Mouse (Mus musculus): Measurements from ENCODE around the gene Prickle2. TPM values are rescaled to one million over a fixed set of nuclear protein-coding genes. Genes with fewer than 3 reads are reported as not detected.

Gene Prickle2
- polyA plus RNA-seq, 2 experiments = 0.15 to 0.20 TPM

DNA sequence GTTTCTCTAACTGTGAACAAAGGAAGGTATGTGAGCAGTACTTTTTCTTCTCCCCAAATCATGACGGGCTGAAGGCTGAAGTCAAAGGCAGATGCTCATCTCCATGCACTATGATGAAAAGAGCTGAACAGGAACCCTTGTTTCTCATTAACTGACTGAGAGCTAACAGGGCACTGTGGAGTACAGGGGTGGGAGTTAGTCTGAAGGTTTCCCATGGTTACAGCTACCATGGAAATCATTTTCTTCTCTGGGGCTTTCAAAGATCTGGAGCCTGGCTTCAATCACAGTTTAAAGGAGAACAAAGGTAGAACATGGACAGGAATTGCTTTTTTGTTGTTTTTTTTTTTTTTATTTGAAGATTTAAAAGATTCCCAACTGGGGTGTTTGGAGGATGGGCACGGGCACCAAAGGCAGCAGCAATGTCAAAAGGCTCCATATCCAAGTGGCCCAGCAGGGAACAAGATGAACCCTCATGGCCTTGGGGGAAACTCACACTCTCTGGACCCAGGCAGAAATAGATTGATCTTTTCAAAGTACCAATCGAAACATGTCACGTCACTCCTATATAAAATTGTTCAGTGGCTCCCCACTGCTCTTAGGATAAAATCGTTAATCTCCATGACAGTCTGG is 35.3 kb downstream of the Prickle2 start:
- Histone ChIP-seq H3K4me2 (ENCODE audit: low read depth) (no peak overlapping the region), H3K9me3 (ENCODE audit: control insufficient read depth, low read length) (no peaks in the 10 kb centered on the region), H3K27ac (no peak overlapping the region), H3K4me3 (ENCODE audit: insufficient read depth in 1 of 2, low read depth in 2 of 2, low read length in 2 of 2) (no peak overlapping the region), H3K36me3 (replicated peaks; ENCODE audit: control insufficient read depth, insufficient read depth, low read depth) (no peaks in the 10 kb centered on the region), H3K27me3 (ENCODE audit: control insufficient read depth, insufficient read depth, low read length) (no peaks in the 10 kb centered on the region), H3K9ac (replicated peaks) (no peak overlapping the region), H3K4me1 (replicated peaks; ENCODE audit: control insufficient read depth in 2 of 2, insufficient read depth in 2 of 2, low read length in 1 of 2) (no peaks in the 10 kb centered on the region)
- ATAC-seq (ENCODE audit: insufficient read depth) (no peak), DNase-seq (ENCODE audit: low read depth in 3 of 3, low spot score in 3 of 3) (no peak)
- WGBS (ENCODE audit: insufficient replicate concordance) = 65% methylated on average over 5 of the region's 5 CpGs
- TF ChIP-seq EP300 (IDR thresholded peaks at IDR 0.05; ENCODE audit: low read depth) (no peak), CTCF (IDR thresholded peaks at IDR 0.05; ENCODE audit: low read depth) (no peak)

DNA sequence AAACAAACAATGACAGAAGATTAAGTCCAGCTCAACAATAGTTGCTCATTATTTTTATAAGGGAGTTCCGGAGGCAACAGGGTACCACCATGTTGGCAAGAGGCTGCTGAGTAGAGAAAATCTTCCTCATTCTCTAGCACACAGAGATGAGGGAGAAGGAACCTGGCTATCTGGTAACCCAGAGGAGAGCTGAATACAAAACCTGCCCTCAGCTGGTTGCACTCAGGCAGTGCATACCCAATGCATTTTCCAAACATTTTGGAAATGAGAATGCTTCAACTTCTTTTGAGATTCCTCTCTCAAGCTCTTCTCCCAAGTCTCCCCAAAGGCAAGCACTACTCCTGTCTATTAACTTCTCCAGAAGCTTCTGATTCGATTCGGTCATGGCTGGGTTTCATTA is 36.3 kb downstream of the Prickle2 start:
- H3K4me3 ChIP-seq (ENCODE audit: insufficient read depth in 1 of 2, low read depth in 2 of 2, low read length in 2 of 2) = no peak overlapping the region
- WGBS (ENCODE audit: insufficient replicate concordance) = 59% methylated on average over 3 of the region's 3 CpGs
- no peak for TF ChIP-seq EP300 (IDR thresholded peaks at IDR 0.05; ENCODE audit: low read depth)
- TF ChIP-seq CTCF (IDR thresholded peaks at IDR 0.05; ENCODE audit: low read depth) = no peak
- H3K9ac ChIP-seq (replicated peaks) = no peak overlapping the region
- H3K27me3 ChIP-seq (ENCODE audit: control insufficient read depth, insufficient read depth, low read length) = no peaks in the 10 kb centered on the region
- H3K9me3 ChIP-seq (ENCODE audit: control insufficient read depth, low read length) = no peaks in the 10 kb centered on the region
- no peaks in the 10 kb centered on the region for H3K36me3 ChIP-seq (replicated peaks; ENCODE audit: control insufficient read depth, insufficient read depth, low read depth)
- no peaks in the 10 kb centered on the region for H3K4me1 ChIP-seq (replicated peaks; ENCODE audit: control insufficient read depth in 2 of 2, insufficient read depth in 2 of 2, low read length in 1 of 2)
- no peak overlapping the region for H3K4me2 ChIP-seq (ENCODE audit: low read depth)
- no peak overlapping the region for H3K27ac ChIP-seq
- DNase-seq (ENCODE audit: low read depth in 3 of 3, low spot score in 3 of 3) (no peak), ATAC-seq (ENCODE audit: insufficient read depth) (no peak)

DNA sequence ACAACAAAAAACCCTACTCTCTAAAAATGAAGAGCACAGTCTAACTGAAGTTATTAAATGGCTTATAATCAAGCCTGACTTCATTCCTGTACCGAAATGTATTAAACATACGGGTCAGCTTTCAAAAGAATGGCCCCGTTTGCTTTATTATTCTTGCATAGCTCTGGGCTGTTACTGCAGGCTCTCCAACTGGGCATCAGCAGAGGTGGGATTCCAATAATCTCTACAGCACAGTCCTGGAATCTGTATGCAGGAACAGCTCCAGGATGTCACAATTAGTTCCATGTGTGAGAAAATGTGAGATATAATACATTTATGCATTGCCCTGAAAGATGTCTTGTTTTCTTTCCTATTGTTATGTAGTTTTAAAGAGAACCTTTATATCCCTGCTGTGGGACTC is 38.4 kb downstream of the Prickle2 start:
- Histone ChIP-seq H3K4me2 (ENCODE audit: low read depth) (no peak overlapping the region), H3K9ac (replicated peaks) (no peak overlapping the region), H3K4me3 (ENCODE audit: insufficient read depth in 1 of 2, low read depth in 2 of 2, low read length in 2 of 2) (no peak overlapping the region), H3K27me3 (ENCODE audit: control insufficient read depth, insufficient read depth, low read length) (no peaks in the 10 kb centered on the region), H3K9me3 (ENCODE audit: control insufficient read depth, low read length) (no peaks in the 10 kb centered on the region), H3K4me1 (replicated peaks; ENCODE audit: control insufficient read depth in 2 of 2, insufficient read depth in 2 of 2, low read length in 1 of 2) (no peaks in the 10 kb centered on the region), H3K27ac (no peak overlapping the region), H3K36me3 (replicated peaks; ENCODE audit: control insufficient read depth, insufficient read depth, low read depth) (no peaks in the 10 kb centered on the region)
- TF ChIP-seq EP300 (IDR thresholded peaks at IDR 0.05; ENCODE audit: low read depth) (no peak), CTCF (IDR thresholded peaks at IDR 0.05; ENCODE audit: low read depth) (no peak)
- ATAC-seq (ENCODE audit: insufficient read depth) (no peak), DNase-seq (ENCODE audit: low read depth in 3 of 3, low spot score in 3 of 3) (no peak)
- WGBS (ENCODE audit: insufficient replicate concordance) = 76% methylated on average over 3 of the region's 3 CpGs

DNA sequence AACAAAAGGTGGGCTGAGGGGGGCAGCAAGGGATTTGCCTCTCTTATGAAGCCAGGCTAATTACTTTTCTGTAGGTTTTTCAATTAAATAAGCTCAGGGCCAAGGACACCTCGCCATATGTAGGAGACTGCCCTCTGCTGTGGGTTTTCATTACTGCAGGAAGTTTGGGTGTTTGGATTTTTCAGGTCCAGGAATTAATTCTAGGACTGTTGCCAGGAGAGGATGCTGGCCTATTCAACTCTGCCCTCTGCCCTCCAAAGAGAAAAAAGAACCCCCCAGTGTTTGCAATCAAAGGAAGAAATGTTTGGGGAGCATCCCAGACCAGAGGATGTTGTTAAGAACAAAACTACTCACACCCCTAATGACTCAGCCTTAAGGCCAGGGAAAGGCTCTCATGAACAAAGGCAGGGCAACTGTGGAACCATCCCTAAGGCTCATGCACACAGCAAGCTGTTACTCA is 40.4 kb downstream of the Prickle2 start:
- 6% methylated on average over 1 of the region's 1 CpGs for WGBS (ENCODE audit: insufficient replicate concordance)
- no peak for ATAC-seq (ENCODE audit: insufficient read depth)
- Histone ChIP-seq H3K27me3 (ENCODE audit: control insufficient read depth, insufficient read depth, low read length) (no peaks in the 10 kb centered on the region), H3K9ac (replicated peaks) (no peak overlapping the region), H3K4me2 (ENCODE audit: low read depth) (no peak overlapping the region), H3K36me3 (replicated peaks; ENCODE audit: control insufficient read depth, insufficient read depth, low read depth) (no peaks in the 10 kb centered on the region), H3K4me1 (replicated peaks; ENCODE audit: control insufficient read depth in 2 of 2, insufficient read depth in 2 of 2, low read length in 1 of 2) (no peaks in the 10 kb centered on the region), H3K9me3 (ENCODE audit: control insufficient read depth, low read length) (no peaks in the 10 kb centered on the region), H3K27ac (no peak overlapping the region), H3K4me3 (ENCODE audit: insufficient read depth in 1 of 2, low read depth in 2 of 2, low read length in 2 of 2) (no peak overlapping the region)
- no peak for DNase-seq (ENCODE audit: low read depth in 3 of 3, low spot score in 3 of 3)
- TF ChIP-seq CTCF (IDR thresholded peaks at IDR 0.05; ENCODE audit: low read depth) = peak; percentile 41; the same call in 1 of the 2 replicates
- no peak for TF ChIP-seq EP300 (IDR thresholded peaks at IDR 0.05; ENCODE audit: low read depth)

DNA sequence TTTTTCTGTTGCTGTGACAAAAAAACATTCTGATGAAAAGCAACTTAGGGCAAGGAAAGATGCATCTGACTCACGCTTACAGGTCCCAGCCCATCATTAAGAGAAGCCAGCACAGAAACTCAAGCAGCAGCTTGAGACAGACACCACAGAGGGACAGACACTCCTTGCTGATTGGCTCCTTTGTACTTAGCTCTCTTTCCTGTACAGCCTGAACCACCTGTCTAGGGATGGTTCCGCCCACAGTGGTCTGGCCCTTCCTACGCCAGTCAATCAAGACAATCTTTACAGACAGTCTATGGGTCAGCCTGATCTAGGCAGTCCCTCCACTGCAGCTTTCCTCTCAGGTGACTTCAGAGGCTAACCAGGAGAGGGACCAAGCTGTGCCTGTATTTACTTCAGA is 42.1 kb downstream of the Prickle2 start:
- no peaks in the 10 kb centered on the region for H3K4me1 ChIP-seq (replicated peaks; ENCODE audit: control insufficient read depth in 2 of 2, insufficient read depth in 2 of 2, low read length in 1 of 2)
- H3K4me3 ChIP-seq (ENCODE audit: insufficient read depth in 1 of 2, low read depth in 2 of 2, low read length in 2 of 2) = no peak overlapping the region
- H3K27ac ChIP-seq = no peak overlapping the region
- no peaks in the 10 kb centered on the region for H3K27me3 ChIP-seq (ENCODE audit: control insufficient read depth, insufficient read depth, low read length)
- no peak for TF ChIP-seq EP300 (IDR thresholded peaks at IDR 0.05; ENCODE audit: low read depth)
- TF ChIP-seq CTCF (IDR thresholded peaks at IDR 0.05; ENCODE audit: low read depth) = no peak
- WGBS (ENCODE audit: insufficient replicate concordance) = 66% methylated on average over 3 of the region's 3 CpGs
- DNase-seq (ENCODE audit: low read depth in 3 of 3, low spot score in 3 of 3) = no peak
- no peak overlapping the region for H3K9ac ChIP-seq (replicated peaks)
- H3K9me3 ChIP-seq (ENCODE audit: control insufficient read depth, low read length) = no peaks in the 10 kb centered on the region
- no peak overlapping the region for H3K4me2 ChIP-seq (ENCODE audit: low read depth)
- H3K36me3 ChIP-seq (replicated peaks; ENCODE audit: control insufficient read depth, insufficient read depth, low read depth) = no peaks in the 10 kb centered on the region
- ATAC-seq (ENCODE audit: insufficient read depth) = no peak
